Mouse (Mus musculus) c-Kit-positive CD71-negative TER-119-negative erythroid progenitor cells, embryonic 14.5 days (primary cell): ENCODE results near the gene Tlx2.

Source experiments
- DNase-seq: peaks from one replicate; pipeline ENCODE4 v3.0.0-alpha.2; 2013; ENCODE audit warnings: low read depth

Gene Tlx2

DNA sequence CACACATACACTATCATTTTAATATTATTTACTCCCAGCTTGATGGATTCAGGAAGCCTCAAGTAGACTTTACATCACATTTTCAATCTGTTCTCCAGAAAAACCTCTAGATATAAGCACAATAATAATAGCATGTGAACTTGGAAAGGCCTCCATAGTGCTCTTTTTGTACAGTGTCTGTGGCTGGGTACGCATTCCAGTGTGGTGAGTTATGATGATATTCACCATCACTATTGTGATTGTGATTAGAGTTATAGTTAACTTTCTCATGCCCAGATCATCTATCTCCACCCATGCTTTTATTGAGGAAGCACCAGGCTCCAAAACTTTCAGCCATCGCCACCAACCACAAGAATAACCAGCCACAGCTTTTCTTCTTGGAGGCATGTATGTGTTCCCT is 46.3 kb downstream of the Tlx2 start:
- DNase-seq = no peak

DNA sequence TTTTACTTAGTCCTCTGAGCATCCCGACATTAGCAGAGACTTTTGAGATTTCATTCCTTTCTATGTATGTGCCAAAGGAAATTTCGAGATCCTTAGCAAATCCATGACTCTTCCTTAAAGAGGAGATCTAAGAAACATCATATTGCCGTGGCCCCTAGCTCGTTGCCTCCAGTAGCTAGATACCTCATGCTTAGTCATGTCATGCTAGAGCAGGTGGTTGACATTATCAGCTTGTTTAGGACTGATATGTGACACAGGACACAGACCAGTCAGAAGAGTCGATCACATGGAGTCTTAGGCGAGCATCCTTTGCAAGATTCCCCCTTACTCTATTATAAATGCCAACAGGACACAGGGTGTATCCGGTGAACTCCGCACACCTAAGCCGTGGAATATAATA is 47.1 kb downstream of the Tlx2 start:
- DNase-seq = no peak

DNA sequence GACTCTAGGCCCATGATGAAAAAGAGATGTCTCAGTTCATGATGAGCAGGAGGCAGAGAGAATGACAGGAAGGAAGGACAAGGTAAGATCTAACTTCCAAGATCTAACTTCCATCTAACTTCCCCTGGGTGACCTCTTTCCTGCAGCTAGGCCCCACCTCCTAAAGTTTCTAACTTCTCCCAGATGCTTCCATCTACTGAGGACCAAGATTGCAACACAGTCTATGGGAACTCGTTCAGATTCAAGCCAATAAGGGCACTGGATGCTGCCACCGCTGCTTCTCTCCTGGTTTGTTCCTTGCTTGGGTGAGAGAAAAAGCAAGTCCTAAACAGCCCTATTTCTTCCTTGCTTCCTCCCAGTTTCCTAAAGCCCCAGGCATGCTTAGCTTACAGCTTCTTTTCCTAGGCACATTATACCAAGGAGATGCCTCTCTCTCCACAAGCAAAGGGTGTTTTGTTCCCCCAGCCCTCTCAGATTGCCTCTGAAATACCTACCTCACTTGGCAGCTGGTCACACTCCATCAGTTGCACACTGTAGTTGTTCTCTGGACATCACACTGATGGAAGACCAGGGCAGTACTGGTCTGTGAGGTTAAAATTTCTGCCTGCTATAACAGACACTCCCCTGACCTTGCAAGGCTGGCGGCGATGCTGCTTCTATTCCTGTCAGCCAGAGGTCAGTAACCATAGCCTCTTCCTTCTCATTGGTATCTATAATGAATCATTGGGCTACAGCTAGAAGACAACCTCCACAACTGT is 49.1 kb downstream of the Tlx2 start:
- no peak for DNase-seq

DNA sequence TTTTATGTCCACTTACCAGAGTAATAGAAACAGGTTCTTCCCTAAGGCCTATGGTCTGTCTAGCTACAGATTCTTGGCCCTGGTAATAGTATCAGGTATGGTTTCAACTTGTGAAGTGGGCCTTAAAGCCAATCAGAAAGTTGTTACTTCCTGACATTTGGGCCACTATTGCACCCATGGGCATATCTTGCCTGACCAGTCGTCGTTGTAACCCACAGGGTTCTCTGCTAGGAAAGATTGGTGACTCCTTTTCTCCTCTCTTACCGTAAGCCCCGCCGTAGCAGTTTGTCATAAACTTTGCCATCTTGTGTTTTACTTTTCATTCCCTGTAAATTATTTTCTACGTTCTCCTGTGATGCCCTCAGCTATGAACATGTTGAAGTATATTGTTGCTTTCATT is 50.0 kb downstream of the Tlx2 start:
- DNase-seq = no peak

DNA sequence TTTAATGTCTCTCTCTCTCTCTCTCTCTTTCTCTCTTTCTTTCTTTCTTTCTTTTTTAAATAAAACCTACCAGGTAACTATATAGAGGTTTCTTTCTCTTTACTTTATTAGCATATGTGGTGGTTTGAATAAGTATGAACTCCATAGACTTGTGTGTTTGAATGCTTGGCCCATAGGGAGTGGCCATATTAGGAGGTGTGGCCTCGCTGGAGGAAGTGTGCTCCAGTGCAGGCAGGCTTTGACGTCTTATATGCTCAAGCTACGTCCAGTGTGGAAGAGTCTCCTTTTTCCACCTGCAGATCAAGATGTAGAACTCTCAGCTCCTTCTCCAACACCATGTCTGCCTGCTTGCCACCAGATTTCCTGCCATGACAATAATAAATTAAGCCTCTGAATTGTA is 51.0 kb downstream of the Tlx2 start:
- DNase-seq = no peak
